Mouse (Mus musculus) erythroblast, embryonic 14.5 days (primary cell): ENCODE data around the gene Tada3.

ENCODE experiments used
- GATA1 ChIP-seq: IDR thresholded peaks from 2 replicates; pipeline ENCODE4 v1.6.1; 2012; ENCODE audit warnings: low read length, inconsistent platforms, mixed read lengths
- TAL1 ChIP-seq: IDR thresholded peaks from 3 replicates; pipeline ENCODE4 v1.6.1; 2012; ENCODE audit warnings: low read length, inconsistent platforms, mixed read lengths

- TF ChIP-seq GATA1, result no peak
- no peak for TF ChIP-seq TAL1
Measured at GRCm38 (mm10) chr6:113394811-113395210, 17.1 kb upstream of the Tada3 start.
